Mouse (Mus musculus): ENCODE data around the gene Hacd2.

DNA sequence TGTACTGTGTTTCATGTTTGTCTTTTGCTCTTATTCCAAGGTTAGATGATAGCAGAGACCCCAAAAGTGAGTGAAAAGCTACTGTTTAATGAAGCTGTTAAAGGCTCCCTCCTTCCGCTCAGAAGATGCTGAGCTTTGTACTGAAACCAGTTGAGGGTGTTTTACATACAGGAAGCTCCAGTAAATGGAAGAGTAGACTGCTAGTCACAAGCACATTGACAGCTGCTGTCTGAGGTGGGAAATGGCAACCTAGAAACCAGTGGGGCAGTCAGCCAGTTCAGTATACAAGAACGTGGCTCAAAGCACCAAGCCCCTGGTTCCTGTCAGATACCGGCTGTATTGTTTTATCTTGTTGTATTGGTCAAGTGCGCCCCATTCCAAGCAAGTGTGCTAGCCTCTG lies 46.7 kb downstream of the Hacd2 start:
- no peak for TF ChIP-seq TCF12 (IDR thresholded peaks at IDR 0.05; ENCODE audit: low read depth, low read length)
- no peak for TF ChIP-seq CTCF (conservative IDR thresholded peaks at IDR 0.05 in 1 of 2, IDR thresholded peaks at IDR 0.05 in 1 of 2; ENCODE audit: low read depth in 2 of 2, low read length in 2 of 2)
- no peak for TF ChIP-seq GABPA (IDR thresholded peaks at IDR 0.05; ENCODE audit: insufficient replicate concordance, low read depth, low read length)
- TF ChIP-seq MAFK (IDR thresholded peaks at IDR 0.05; ENCODE audit: insufficient replicate concordance, low read length): no peak
- no peak for TF ChIP-seq POLR2A (IDR thresholded peaks at IDR 0.05; ENCODE audit: low read depth, low read length)
- no peak for TF ChIP-seq NELFE (IDR thresholded peaks at IDR 0.05; ENCODE audit: low read depth, low read length)
- no peak for TF ChIP-seq MAX (IDR thresholded peaks at IDR 0.05; ENCODE audit: low read length)
- no peak for TF ChIP-seq JUND (conservative IDR thresholded peaks at IDR 0.05; ENCODE audit: low read depth, low read length)
- TF ChIP-seq MAZ (IDR thresholded peaks at IDR 0.05; ENCODE audit: low read depth, low read length): no peak
- no peak for TF ChIP-seq USF2 (conservative IDR thresholded peaks at IDR 0.05; ENCODE audit: low read depth, low read length)
- no peak for TF ChIP-seq UBTF (IDR thresholded peaks at IDR 0.05; ENCODE audit: low read depth, low read length)

Data from CH12.LX (cell line).